Mouse (Mus musculus) hindbrain, embryonic 14.5 days (tissue): ENCODE data around the gene Emid1. TPM values are rescaled to one million over a fixed set of nuclear protein-coding genes. Genes with fewer than 3 reads are reported as not detected.

ENCODE experiments used
- ATAC-seq: fragments of 200-750 bp; cut with Nextera tagmentation; 2 replicates; pipeline ENCODE4 v1.8.0; 2017; ENCODE audit warnings: moderate number of reproducible peaks, mild to moderate bottlenecking, moderate TSS enrichment, moderate library complexity; ENCODE audit not compliant: low FRiP score
- DNase-seq: peaks from one replicate; pipeline ENCODE4 v3.0.0-alpha.2; 2015; ENCODE audit warnings: low spot score
- H3K27ac ChIP-seq: fragments of 300-500 bp; sonication (generic); 2 replicates; pipeline ENCODE4 v1.5.1; 2014; ENCODE audit warnings: mild to moderate bottlenecking, moderate library complexity
- H3K27me3 ChIP-seq: fragments of 300-500 bp; sonication (generic); 2 replicates; pipeline ENCODE4 v1.6.1; 2014; ENCODE audit warnings: mild to moderate bottlenecking, low read length, mixed read lengths; ENCODE audit not compliant: control insufficient read depth, insufficient read depth
- H3K36me3 ChIP-seq: fragments of 300-500 bp; sonication (generic); replicated peaks from 2 replicates; pipeline ENCODE4 v1.6.1; 2014; ENCODE audit not compliant: control insufficient read depth, insufficient read depth
- H3K4me1 ChIP-seq: fragments of 300-500 bp; sonication (generic); replicated peaks from 2 replicates; pipeline ENCODE4 v1.6.1; 2014; ENCODE audit warnings: antibody characterized with exemption, low read length, mixed read lengths; ENCODE audit not compliant: control insufficient read depth, insufficient read depth
- H3K4me2 ChIP-seq: fragments of 300-500 bp; sonication (generic); replicated peaks from 2 replicates; pipeline ENCODE4 v1.6.1; 2014; ENCODE audit warnings: mild to moderate bottlenecking, moderate library complexity
- H3K4me3 ChIP-seq: fragments of 300-500 bp; sonication (generic); replicated peaks from 2 replicates; pipeline ENCODE4 v1.5.1; 2014; ENCODE audit warnings: mild to moderate bottlenecking, low read length
- H3K9ac ChIP-seq: fragments of 300-500 bp; sonication (generic); 2 replicates; pipeline ENCODE4 v1.6.1; 2014
- H3K9me3 ChIP-seq: fragments of 300-500 bp; sonication (generic); 2 replicates; pipeline ENCODE4 v1.6.1; 2016; ENCODE audit warnings: low read length; ENCODE audit not compliant: control insufficient read depth
- WGBS: fragments of 180-500 bp; shearing (Covaris S2); extraction: QIAGEN DNeasy Blood & Tissue Kit; methylation state at CpG from one replicate; pipeline ENCODE4 v1.1.7; 2014; 5-methylcytosine and 5-hydroxymethylcytosine counted together
- polyA plus RNA-seq: library from polyadenylated mRNA; unstranded; fragments of >200 nt; fragmentation: Nextera tagmentation; extraction: Ambion mirVana; gene quantifications from 2 replicates; pipeline ENCODE4 v1.2.1, GENCODE M21; 2014

Emid1 gene
- 14.7 and 17.8 TPM in 2 replicates for polyA plus RNA-seq

GRCm38 (mm10) chr11:5151680-5152337, at the start of gene Emid1:
Gene Emid1, minus strand, starts transcription at chr11:5152257.
- WGBS: under 1% methylated on average over 45 of the region's 53 CpGs
- DNase-seq (no peak), ATAC-seq (peak; percentile 29; the same call in 1 of the 2 replicates)
- no peaks in the 10 kb centered on the region for H3K9me3 ChIP-seq
- H3K36me3 ChIP-seq: no peaks in the 10 kb centered on the region
- peak within 1 kb of the TSS; percentile 83 for H3K4me2 ChIP-seq
- H3K9ac ChIP-seq: peak within 1 kb of the TSS; percentile 62
- 0 out of 2 replicates have a peak, but pooled peaks cover 17% of the 10 kb centered on the region for H3K4me1 ChIP-seq
- H3K27me3 ChIP-seq: peaks cover 11% of the 10 kb centered on the region; the same call in 1 of the 2 replicates
- H3K4me3 ChIP-seq: peak within 1 kb of the TSS; percentile 48
- no peak within 1 kb of the TSS for H3K27ac ChIP-seq

GRCm38 (mm10) chr11:5199879-5200278, 47.8 kb upstream of the Emid1 start:
- Histone ChIP-seq H3K4me3 (no peak overlapping the region), H3K4me1 (no peaks in the 10 kb centered on the region), H3K27ac (no peak overlapping the region), H3K36me3 (no peaks in the 10 kb centered on the region; the same call in 1 of the 2 replicates), H3K27me3 (no peaks in the 10 kb centered on the region), H3K9ac (no peak overlapping the region), H3K4me2 (no peak overlapping the region), H3K9me3 (no peaks in the 10 kb centered on the region)
- no peak for DNase-seq
- 87% methylated on average over 2 of the region's 2 CpGs for WGBS
- no peak for ATAC-seq

GRCm38 (mm10) chr11:5197068-5197467, 45.0 kb upstream of the Emid1 start:
- Histone ChIP-seq H3K27me3 (no peaks in the 10 kb centered on the region), H3K27ac (no peak overlapping the region), H3K9me3 (no peaks in the 10 kb centered on the region), H3K4me1 (no peaks in the 10 kb centered on the region), H3K4me3 (no peak overlapping the region), H3K4me2 (no peak overlapping the region), H3K9ac (no peak overlapping the region), H3K36me3 (peaks cover 4% of the 10 kb centered on the region; the same call in 1 of the 2 replicates)
- WGBS: 86% methylated on average over 5 of the region's 5 CpGs
- ATAC-seq: peak; percentile 34; the same call in 1 of the 2 replicates
- no peak for DNase-seq

GRCm38 (mm10) chr11:5196583-5196982, 44.5 kb upstream of the Emid1 start:
- WGBS: 61% methylated on average over 7 of the region's 7 CpGs
- H3K36me3 ChIP-seq: peaks cover 4% of the 10 kb centered on the region; the same call in 1 of the 2 replicates
- H3K27ac ChIP-seq: no peak overlapping the region
- no peak overlapping the region for H3K4me3 ChIP-seq
- no peak overlapping the region for H3K9ac ChIP-seq
- H3K9me3 ChIP-seq: no peaks in the 10 kb centered on the region
- H3K4me1 ChIP-seq: no peaks in the 10 kb centered on the region
- DNase-seq: no peak
- ATAC-seq: no peak
- no peaks in the 10 kb centered on the region for H3K27me3 ChIP-seq
- H3K4me2 ChIP-seq: no peak overlapping the region

GRCm38 (mm10) chr11:5193576-5193881, 41.5 kb upstream of the Emid1 start:
- WGBS: 73% methylated on average over 1 of the region's 1 CpGs
- no peak for DNase-seq
- H3K27me3 ChIP-seq: no peaks in the 10 kb centered on the region
- H3K27ac ChIP-seq: no peak overlapping the region
- 0 out of 2 replicates have a peak, but pooled peaks cover 4% of the 10 kb centered on the region for H3K36me3 ChIP-seq
- H3K4me3 ChIP-seq: no peak overlapping the region
- H3K9me3 ChIP-seq: no peaks in the 10 kb centered on the region
- no peak for ATAC-seq
- H3K4me1 ChIP-seq: no peaks in the 10 kb centered on the region
- H3K4me2 ChIP-seq: no peak overlapping the region
- H3K9ac ChIP-seq: no peak overlapping the region

GRCm38 (mm10) chr11:5192840-5193575, 41.0 kb upstream of the Emid1 start:
- H3K4me2 ChIP-seq: no peak overlapping the region
- no peak overlapping the region for H3K9ac ChIP-seq
- H3K27ac ChIP-seq: no peak overlapping the region
- no peak for ATAC-seq
- WGBS: 79% methylated on average over 8 of the region's 8 CpGs
- H3K9me3 ChIP-seq: no peaks in the 10 kb centered on the region
- H3K4me3 ChIP-seq: no peak overlapping the region
- no peak for DNase-seq
- no peaks in the 10 kb centered on the region for H3K27me3 ChIP-seq
- H3K4me1 ChIP-seq: no peaks in the 10 kb centered on the region
- H3K36me3 ChIP-seq: 0 out of 2 replicates have a peak, but pooled peaks cover 4% of the 10 kb centered on the region

- DNase-seq (no peak), ATAC-seq (no peak)
- 0 out of 2 replicates have a peak, but pooled peaks cover 4% of the 10 kb centered on the region for H3K36me3 ChIP-seq
- H3K27ac ChIP-seq: no peak overlapping the region
- H3K27me3 ChIP-seq: no peaks in the 10 kb centered on the region
- H3K4me2 ChIP-seq: no peak overlapping the region
- H3K4me1 ChIP-seq: no peaks in the 10 kb centered on the region
- no peak overlapping the region for H3K9ac ChIP-seq
- 61% methylated on average over 9 of the region's 9 CpGs for WGBS
- H3K9me3 ChIP-seq: no peaks in the 10 kb centered on the region
- H3K4me3 ChIP-seq: no peak overlapping the region
These were observed 40.0 kb upstream of the Emid1 start for GRCm38 (mm10) chr11:5192084-5192516.

- H3K27me3 ChIP-seq: no peaks in the 10 kb centered on the region
- no peak overlapping the region for H3K9ac ChIP-seq
- no peak overlapping the region for H3K4me2 ChIP-seq
- no peaks in the 10 kb centered on the region for H3K36me3 ChIP-seq
- no peak overlapping the region for H3K27ac ChIP-seq
- no peaks in the 10 kb centered on the region for H3K9me3 ChIP-seq
- no peak overlapping the region for H3K4me3 ChIP-seq
- ATAC-seq: no peak
- 0 out of 2 replicates have a peak, but pooled peaks cover 1% of the 10 kb centered on the region for H3K4me1 ChIP-seq
- DNase-seq: no peak
- WGBS: 56% methylated on average over 9 of the region's 9 CpGs
These were observed 37.3 kb upstream of the Emid1 start for GRCm38 (mm10) chr11:5189239-5189933.

- Histone ChIP-seq H3K27me3 (no peaks in the 10 kb centered on the region), H3K4me1 (0 out of 2 replicates have a peak, but pooled peaks cover 6% of the 10 kb centered on the region), H3K9ac (no peak overlapping the region), H3K9me3 (no peaks in the 10 kb centered on the region), H3K4me3 (no peak overlapping the region), H3K27ac (no peak overlapping the region), H3K4me2 (no peak overlapping the region), H3K36me3 (no peaks in the 10 kb centered on the region)
- 97% methylated on average over 4 of the region's 4 CpGs for WGBS
- no peak for ATAC-seq
- no peak for DNase-seq
These were observed 36.1 kb upstream of the Emid1 start for GRCm38 (mm10) chr11:5188170-5188569.
